Mouse (Mus musculus): Measurements from ENCODE around the gene Igfbp5. TPM values are rescaled to one million over a fixed set of nuclear protein-coding genes. Genes with fewer than 3 reads are reported as not detected.

The Igfbp5 gene
- polyA plus RNA-seq, 1 experiment from 2014 or later, result 14.3 TPM

DNA sequence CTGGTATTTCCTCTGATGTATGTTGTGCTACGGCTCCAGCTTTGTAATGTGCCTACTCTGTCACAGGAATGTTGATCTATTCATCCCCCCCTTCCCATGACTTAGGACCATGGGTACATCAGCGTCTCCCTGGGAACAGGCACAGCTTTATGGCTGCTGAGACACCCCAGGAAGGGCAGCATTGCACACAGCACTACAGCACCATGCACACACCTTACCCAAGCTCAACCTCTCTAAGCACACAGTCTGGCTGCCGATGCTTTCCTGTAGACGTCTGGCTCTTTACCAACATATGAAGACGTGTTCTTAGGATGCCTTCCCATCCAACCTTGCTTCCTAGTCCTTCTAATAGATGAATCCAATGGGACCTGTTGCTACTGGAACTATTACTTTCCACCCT, 8.3 kb downstream of the Igfbp5 start:
- H3K9me3 ChIP-seq (ENCODE audit: control insufficient read depth), result no peaks in the 10 kb centered on the region
- WGBS, result 70% methylated on average over 5 of the region's 5 CpGs
- TF ChIP-seq CTCF (IDR thresholded peaks at IDR 0.05; ENCODE audit: low read depth), result no peak

DNA sequence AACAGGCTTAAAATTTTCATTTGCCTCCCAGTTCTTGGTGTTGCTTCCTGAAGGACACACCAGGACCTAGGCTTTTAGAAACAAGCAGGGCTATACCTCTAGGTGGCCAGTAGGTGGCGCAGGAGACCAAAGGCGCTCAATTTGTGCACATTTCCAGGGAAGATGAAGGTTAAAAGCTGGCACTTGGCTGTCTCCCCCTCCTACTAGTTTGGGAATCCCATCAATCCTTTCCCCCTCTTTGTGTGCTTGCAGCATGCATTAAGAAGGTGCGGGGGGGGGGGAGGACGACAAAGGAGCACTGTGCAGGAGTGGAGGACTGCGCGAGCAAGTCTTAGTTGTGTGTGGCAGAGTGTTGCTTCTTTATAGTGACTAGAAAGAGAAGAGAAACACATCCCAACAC, 8.8 kb downstream of the Igfbp5 start:
- Histone ChIP-seq H3K27me3 (replicated peaks; ENCODE audit: control insufficient read depth, insufficient read depth, low read length) (no peaks in the 10 kb centered on the region), H3K4me2 (replicated peaks; ENCODE audit: low read depth) (no peak overlapping the region), H3K27ac (ENCODE audit: low read depth, low read length) (no peak overlapping the region), H3K36me3 (ENCODE audit: control insufficient read depth, insufficient read depth) (no peaks in the 10 kb centered on the region; the same call in 1 of the 2 replicates), H3K9ac (ENCODE audit: low read depth, low read length) (no peak overlapping the region), H3K4me1 (replicated peaks; ENCODE audit: control insufficient read depth, insufficient read depth, low read length) (no peaks in the 10 kb centered on the region; the same call in 1 of the 2 replicates), H3K9me3 (ENCODE audit: control insufficient read depth) (no peaks in the 10 kb centered on the region), H3K4me3 (ENCODE audit: low read depth, low read length) (no peak overlapping the region)
- WGBS, result 26% methylated on average over 6 of the region's 6 CpGs
- peak; percentile 97 for TF ChIP-seq CTCF (IDR thresholded peaks at IDR 0.05; ENCODE audit: low read depth)
- no peak for ATAC-seq

More for the DNA sequence above, 8.3 kb downstream of the Igfbp5 start:
- no peak overlapping the region for H3K9ac ChIP-seq (ENCODE audit: low read depth, low read length)
- no peaks in the 10 kb centered on the region; the same call in 1 of the 2 replicates for H3K4me1 ChIP-seq (replicated peaks; ENCODE audit: control insufficient read depth, insufficient read depth, low read length)
- no peaks in the 10 kb centered on the region for H3K27me3 ChIP-seq (replicated peaks; ENCODE audit: control insufficient read depth, insufficient read depth, low read length)
- H3K36me3 ChIP-seq (ENCODE audit: control insufficient read depth, insufficient read depth), result no peaks in the 10 kb centered on the region; the same call in 1 of the 2 replicates
- H3K4me3 ChIP-seq (ENCODE audit: low read depth, low read length), result no peak overlapping the region
- no peak overlapping the region for H3K4me2 ChIP-seq (replicated peaks; ENCODE audit: low read depth)
- no peak overlapping the region for H3K27ac ChIP-seq (ENCODE audit: low read depth, low read length)
- no peak for ATAC-seq

DNA sequence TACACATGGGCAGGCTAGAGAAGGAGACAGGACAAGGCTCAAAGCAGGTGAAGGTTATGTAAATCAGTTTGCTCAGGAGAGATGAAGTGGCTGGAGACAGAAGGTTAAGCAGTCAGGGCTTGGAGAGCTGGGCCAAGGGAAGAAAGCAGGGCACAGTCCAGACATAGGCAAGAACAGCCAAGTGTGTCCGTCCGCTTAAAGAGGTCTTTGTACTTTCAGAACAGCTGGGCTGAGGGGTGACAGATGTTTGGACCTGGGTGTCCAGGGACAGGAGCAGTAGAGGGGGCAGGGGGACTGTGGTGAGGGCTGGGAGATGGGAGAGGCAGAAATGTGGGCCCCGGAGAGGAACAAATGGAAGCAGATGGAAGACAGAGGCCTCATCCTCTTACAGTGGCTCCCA, 10.4 kb downstream of the Igfbp5 start:
- 88% methylated on average over 3 of the region's 3 CpGs for WGBS
- Histone ChIP-seq H3K9me3 (ENCODE audit: control insufficient read depth) (no peaks in the 10 kb centered on the region), H3K4me1 (replicated peaks; ENCODE audit: control insufficient read depth, insufficient read depth, low read length) (no peaks in the 10 kb centered on the region), H3K27ac (ENCODE audit: low read depth, low read length) (no peak overlapping the region), H3K36me3 (ENCODE audit: control insufficient read depth, insufficient read depth) (no peaks in the 10 kb centered on the region; the same call in 1 of the 2 replicates), H3K4me2 (replicated peaks; ENCODE audit: low read depth) (no peak overlapping the region), H3K27me3 (replicated peaks; ENCODE audit: control insufficient read depth, insufficient read depth, low read length) (no peaks in the 10 kb centered on the region), H3K4me3 (ENCODE audit: low read depth, low read length) (no peak overlapping the region), H3K9ac (ENCODE audit: low read depth, low read length) (no peak overlapping the region)
- no peak for ATAC-seq
- no peak for TF ChIP-seq CTCF (IDR thresholded peaks at IDR 0.05; ENCODE audit: low read depth)

GRCm38 (mm10) chr1:72863692-72864091, 11.0 kb downstream of the Igfbp5 start:
- Histone ChIP-seq H3K4me2 (replicated peaks; ENCODE audit: low read depth) (no peak overlapping the region), H3K27ac (ENCODE audit: low read depth, low read length) (no peak overlapping the region), H3K4me3 (ENCODE audit: low read depth, low read length) (no peak overlapping the region), H3K9me3 (ENCODE audit: control insufficient read depth) (no peaks in the 10 kb centered on the region), H3K27me3 (replicated peaks; ENCODE audit: control insufficient read depth, insufficient read depth, low read length) (no peaks in the 10 kb centered on the region), H3K4me1 (replicated peaks; ENCODE audit: control insufficient read depth, insufficient read depth, low read length) (no peaks in the 10 kb centered on the region), H3K36me3 (ENCODE audit: control insufficient read depth, insufficient read depth) (no peaks in the 10 kb centered on the region; the same call in 1 of the 2 replicates), H3K9ac (ENCODE audit: low read depth, low read length) (no peak overlapping the region)
- 92% methylated on average over 8 of the region's 8 CpGs for WGBS
- TF ChIP-seq CTCF (IDR thresholded peaks at IDR 0.05; ENCODE audit: low read depth), result no peak
- ATAC-seq, result no peak

- H3K4me3 ChIP-seq (ENCODE audit: low read depth, low read length), result no peak overlapping the region
- H3K4me2 ChIP-seq (replicated peaks; ENCODE audit: low read depth), result no peak overlapping the region
- no peak overlapping the region for H3K9ac ChIP-seq (ENCODE audit: low read depth, low read length)
- H3K27me3 ChIP-seq (replicated peaks; ENCODE audit: control insufficient read depth, insufficient read depth, low read length), result no peaks in the 10 kb centered on the region
- WGBS, result 91% methylated on average over 21 of the region's 21 CpGs
- H3K27ac ChIP-seq (ENCODE audit: low read depth, low read length), result no peak overlapping the region
- H3K36me3 ChIP-seq (ENCODE audit: control insufficient read depth, insufficient read depth), result no peaks in the 10 kb centered on the region; the same call in 1 of the 2 replicates
- no peak for TF ChIP-seq CTCF (IDR thresholded peaks at IDR 0.05; ENCODE audit: low read depth)
- no peak for ATAC-seq
- no peaks in the 10 kb centered on the region for H3K4me1 ChIP-seq (replicated peaks; ENCODE audit: control insufficient read depth, insufficient read depth, low read length)
- H3K9me3 ChIP-seq (ENCODE audit: control insufficient read depth), result no peaks in the 10 kb centered on the region
Observed at GRCm38 (mm10) chr1:72862248-72862647, 12.4 kb downstream of the Igfbp5 start.

- no peak overlapping the region for H3K27ac ChIP-seq (ENCODE audit: low read depth, low read length)
- no peaks in the 10 kb centered on the region for H3K9me3 ChIP-seq (ENCODE audit: control insufficient read depth)
- no peaks in the 10 kb centered on the region; the same call in 1 of the 2 replicates for H3K36me3 ChIP-seq (ENCODE audit: control insufficient read depth, insufficient read depth)
- H3K9ac ChIP-seq (ENCODE audit: low read depth, low read length), result no peak overlapping the region
- ATAC-seq, result no peak
- H3K4me3 ChIP-seq (ENCODE audit: low read depth, low read length), result no peak overlapping the region
- no peaks in the 10 kb centered on the region for H3K27me3 ChIP-seq (replicated peaks; ENCODE audit: control insufficient read depth, insufficient read depth, low read length)
- no peak overlapping the region for H3K4me2 ChIP-seq (replicated peaks; ENCODE audit: low read depth)
- TF ChIP-seq CTCF (IDR thresholded peaks at IDR 0.05; ENCODE audit: low read depth), result no peak
- 63% methylated on average over 2 of the region's 2 CpGs for WGBS
- H3K4me1 ChIP-seq (replicated peaks; ENCODE audit: control insufficient read depth, insufficient read depth, low read length), result no peaks in the 10 kb centered on the region
Observed at GRCm38 (mm10) chr1:72861702-72862101, 13.0 kb downstream of the Igfbp5 start.

GRCm38 (mm10) chr1:72860502-72860901, 14.2 kb downstream of the Igfbp5 start:
- Histone ChIP-seq H3K4me3 (ENCODE audit: low read depth, low read length) (no peak overlapping the region), H3K27me3 (replicated peaks; ENCODE audit: control insufficient read depth, insufficient read depth, low read length) (no peaks in the 10 kb centered on the region), H3K27ac (ENCODE audit: low read depth, low read length) (no peak overlapping the region), H3K4me1 (replicated peaks; ENCODE audit: control insufficient read depth, insufficient read depth, low read length) (no peaks in the 10 kb centered on the region), H3K36me3 (ENCODE audit: control insufficient read depth, insufficient read depth) (no peaks in the 10 kb centered on the region; the same call in 1 of the 2 replicates), H3K9ac (ENCODE audit: low read depth, low read length) (no peak overlapping the region), H3K4me2 (replicated peaks; ENCODE audit: low read depth) (no peak overlapping the region), H3K9me3 (ENCODE audit: control insufficient read depth) (no peaks in the 10 kb centered on the region)
- TF ChIP-seq CTCF (IDR thresholded peaks at IDR 0.05; ENCODE audit: low read depth), result no peak
- WGBS, result 84% methylated on average over 2 of the region's 2 CpGs
- ATAC-seq, result no peak

Measured in intestine, postnatal 0 days (tissue).